Mouse (Mus musculus): ENCODE data around the gene Flt1. TPM values are rescaled to one million over a fixed set of nuclear protein-coding genes. Genes with fewer than 3 reads are reported as not detected.

The Flt1 gene
- polyA plus RNA-seq (2015; fragmentation: Nextera tagmentation; extraction: Ambion mirVana): 13.6 and 14.0 TPM in 2 replicates

DNA sequence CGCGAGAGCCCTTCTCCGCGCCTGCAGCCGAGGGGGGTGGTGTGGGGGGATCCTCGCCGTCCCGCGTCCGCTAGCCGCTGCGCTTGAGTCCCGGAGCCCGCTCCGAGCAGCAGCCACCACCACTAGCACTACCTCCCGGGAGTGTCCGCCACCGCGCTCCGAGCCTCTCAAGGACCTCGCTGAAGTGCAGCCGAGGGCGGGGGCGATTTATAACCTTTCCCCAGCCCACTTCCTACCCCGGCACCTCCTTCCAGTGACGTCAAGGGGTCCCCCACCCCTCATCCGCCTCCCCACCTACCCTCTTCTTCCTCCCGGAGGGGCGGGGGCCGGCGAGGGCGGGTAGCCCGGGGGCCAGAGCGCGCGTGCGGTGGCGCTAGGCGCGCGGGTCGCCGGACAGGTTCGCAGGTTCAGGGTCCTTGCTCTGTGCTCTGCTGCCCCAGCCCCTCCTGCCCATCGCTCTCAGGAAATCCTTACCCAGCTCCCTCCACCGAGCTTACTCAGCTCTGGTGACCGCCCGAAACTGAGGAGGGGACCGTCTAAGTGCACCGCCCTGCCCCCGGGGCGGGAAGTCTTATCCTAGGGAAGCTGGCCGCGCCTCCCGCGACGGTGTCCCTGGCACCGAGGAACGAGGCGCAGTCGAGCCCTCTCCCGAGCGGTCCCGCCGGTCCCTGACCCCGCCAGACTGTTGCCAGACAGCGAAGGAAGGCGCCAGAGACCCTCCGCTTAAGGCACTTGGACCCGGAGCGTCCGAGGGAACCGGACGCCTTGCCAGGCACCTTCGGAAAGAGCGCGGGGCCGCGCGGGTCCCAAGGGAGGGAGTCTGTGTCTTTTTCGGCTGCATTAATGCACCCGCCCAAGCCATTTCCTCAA is at the start of gene Flt1:
Flt1 (minus strand) TSS at position 181 of the 870 bp plus-strand sequence.
- H3K4me1 ChIP-seq (ENCODE audit: control insufficient read depth, insufficient read depth, low read length): peaks cover 19% of the 10 kb centered on the region
- ATAC-seq: 0 out of 2 replicates have a peak, but pooled peaks have one; percentile 28
- H3K9ac ChIP-seq (ENCODE audit: low read depth, low read length): peak within 1 kb of the TSS; percentile 53; the same call in 1 of the 2 replicates
- no peaks in the 10 kb centered on the region for H3K36me3 ChIP-seq (ENCODE audit: control insufficient read depth, insufficient read depth, low read length)
- WGBS: under 1% methylated on average over 70 of the region's 82 CpGs
- peaks cover 58% of the 10 kb centered on the region for H3K27me3 ChIP-seq (ENCODE audit: control insufficient read depth, insufficient read depth, low read depth, low read length)
- peak within 1 kb of the TSS; percentile 40 for H3K4me3 ChIP-seq (ENCODE audit: low read depth, low read length)
- peak within 1 kb of the TSS; percentile 69 for H3K4me2 ChIP-seq (ENCODE audit: low read length)
- peak within 1 kb of the TSS; percentile 47 for H3K27ac ChIP-seq (ENCODE audit: low read length)
- no peaks in the 10 kb centered on the region for H3K9me3 ChIP-seq (replicated peaks; ENCODE audit: control insufficient read depth, low read length, poor library complexity, severe bottlenecking)

DNA sequence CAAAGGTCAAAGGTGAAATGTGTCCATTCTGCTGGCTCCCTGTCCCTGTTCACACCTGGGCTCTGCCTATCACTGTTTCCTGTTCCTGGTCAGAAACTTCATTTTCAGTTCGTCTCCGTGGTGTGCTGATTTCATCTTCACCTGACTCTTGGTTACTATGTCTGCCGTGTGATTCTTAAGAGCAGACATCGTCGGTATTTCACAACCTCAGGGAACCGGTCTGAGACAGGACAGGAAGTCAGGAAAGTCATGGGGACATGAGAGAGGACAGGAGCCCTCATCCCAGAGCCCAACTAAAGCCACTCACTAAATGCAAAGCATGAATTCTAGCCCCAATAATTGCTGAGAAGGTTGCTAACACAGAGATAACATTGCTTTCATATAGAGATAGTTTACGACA is 49.4 kb upstream of the Flt1 start:
- no peak overlapping the region for H3K4me2 ChIP-seq (ENCODE audit: low read length)
- H3K9me3 ChIP-seq (replicated peaks; ENCODE audit: control insufficient read depth, low read length, poor library complexity, severe bottlenecking): no peaks in the 10 kb centered on the region
- no peaks in the 10 kb centered on the region for H3K36me3 ChIP-seq (ENCODE audit: control insufficient read depth, insufficient read depth, low read length)
- no peak for ATAC-seq
- H3K27me3 ChIP-seq (ENCODE audit: control insufficient read depth, insufficient read depth, low read depth, low read length): no peaks in the 10 kb centered on the region
- no peak overlapping the region for H3K9ac ChIP-seq (ENCODE audit: low read depth, low read length)
- H3K27ac ChIP-seq (ENCODE audit: low read length): no peak overlapping the region
- WGBS: 91% methylated on average over 7 of the region's 7 CpGs
- no peak overlapping the region for H3K4me3 ChIP-seq (ENCODE audit: low read depth, low read length)
- no peaks in the 10 kb centered on the region for H3K4me1 ChIP-seq (ENCODE audit: control insufficient read depth, insufficient read depth, low read length)

- Histone ChIP-seq H3K27me3 (ENCODE audit: control insufficient read depth, insufficient read depth, low read depth, low read length) (no peaks in the 10 kb centered on the region), H3K4me3 (ENCODE audit: low read depth, low read length) (no peak overlapping the region), H3K27ac (ENCODE audit: low read length) (no peak overlapping the region), H3K4me2 (ENCODE audit: low read length) (no peak overlapping the region), H3K9me3 (replicated peaks; ENCODE audit: control insufficient read depth, low read length, poor library complexity, severe bottlenecking) (no peaks in the 10 kb centered on the region), H3K4me1 (ENCODE audit: control insufficient read depth, insufficient read depth, low read length) (no peaks in the 10 kb centered on the region), H3K36me3 (ENCODE audit: control insufficient read depth, insufficient read depth, low read length) (no peaks in the 10 kb centered on the region), H3K9ac (ENCODE audit: low read depth, low read length) (no peak overlapping the region)
- whole genome bisulfite sequencing: 84% methylated on average over 6 of the region's 6 CpGs
- ATAC-seq: no peak
Observed at GRCm38 (mm10) chr5:147769918-147770317, 44.1 kb upstream of the Flt1 start.

GRCm38 (mm10) chr5:147764061-147764460 is 38.2 kb upstream of the Flt1 start:
- H3K9me3 ChIP-seq (replicated peaks; ENCODE audit: control insufficient read depth, low read length, poor library complexity, severe bottlenecking): no peaks in the 10 kb centered on the region
- no peaks in the 10 kb centered on the region for H3K27me3 ChIP-seq (ENCODE audit: control insufficient read depth, insufficient read depth, low read depth, low read length)
- 81% methylated on average over 4 of the region's 4 CpGs for WGBS
- no peak overlapping the region for H3K27ac ChIP-seq (ENCODE audit: low read length)
- H3K4me3 ChIP-seq (ENCODE audit: low read depth, low read length): no peak overlapping the region
- H3K4me2 ChIP-seq (ENCODE audit: low read length): no peak overlapping the region
- H3K4me1 ChIP-seq (ENCODE audit: control insufficient read depth, insufficient read depth, low read length): no peaks in the 10 kb centered on the region
- no peak for ATAC-seq
- no peaks in the 10 kb centered on the region for H3K36me3 ChIP-seq (ENCODE audit: control insufficient read depth, insufficient read depth, low read length)
- H3K9ac ChIP-seq (ENCODE audit: low read depth, low read length): no peak overlapping the region

DNA sequence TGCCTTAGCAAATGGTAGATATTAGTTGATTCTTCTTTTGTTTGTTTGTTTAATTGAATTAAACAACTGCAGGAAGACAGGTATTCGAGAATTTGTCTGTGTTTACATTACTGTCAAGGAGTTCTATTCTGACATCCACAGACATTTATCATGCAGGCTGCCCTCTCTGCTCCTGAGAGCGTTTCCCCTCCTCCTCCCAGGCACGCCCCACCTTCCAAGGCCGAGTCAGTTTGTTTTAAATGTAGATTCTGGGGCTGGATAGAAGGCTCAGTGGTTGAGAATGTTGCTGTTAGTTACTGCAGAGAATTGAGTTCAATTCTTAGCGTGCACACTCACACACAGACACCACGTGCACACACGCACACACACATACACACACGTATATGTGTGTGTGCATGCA is 36.2 kb upstream of the Flt1 start:
- Histone ChIP-seq H3K4me1 (ENCODE audit: control insufficient read depth, insufficient read depth, low read length) (no peaks in the 10 kb centered on the region), H3K9me3 (replicated peaks; ENCODE audit: control insufficient read depth, low read length, poor library complexity, severe bottlenecking) (no peaks in the 10 kb centered on the region), H3K27ac (ENCODE audit: low read length) (no peak overlapping the region), H3K36me3 (ENCODE audit: control insufficient read depth, insufficient read depth, low read length) (no peaks in the 10 kb centered on the region), H3K27me3 (ENCODE audit: control insufficient read depth, insufficient read depth, low read depth, low read length) (no peaks in the 10 kb centered on the region), H3K4me3 (ENCODE audit: low read depth, low read length) (no peak overlapping the region), H3K4me2 (ENCODE audit: low read length) (no peak overlapping the region), H3K9ac (ENCODE audit: low read depth, low read length) (no peak overlapping the region)
- 24% methylated on average over 8 of the region's 8 CpGs for WGBS
- ATAC-seq: no peak

GRCm38 (mm10) chr5:147761275-147761674 is 35.5 kb upstream of the Flt1 start:
- no peak overlapping the region for H3K27ac ChIP-seq (ENCODE audit: low read length)
- no peak overlapping the region for H3K4me3 ChIP-seq (ENCODE audit: low read depth, low read length)
- no peak for ATAC-seq
- no peak overlapping the region for H3K4me2 ChIP-seq (ENCODE audit: low read length)
- no peaks in the 10 kb centered on the region for H3K27me3 ChIP-seq (ENCODE audit: control insufficient read depth, insufficient read depth, low read depth, low read length)
- H3K4me1 ChIP-seq (ENCODE audit: control insufficient read depth, insufficient read depth, low read length): no peaks in the 10 kb centered on the region
- 3% methylated on average over 9 of the region's 9 CpGs for WGBS
- H3K9me3 ChIP-seq (replicated peaks; ENCODE audit: control insufficient read depth, low read length, poor library complexity, severe bottlenecking): no peaks in the 10 kb centered on the region
- no peak overlapping the region for H3K9ac ChIP-seq (ENCODE audit: low read depth, low read length)
- no peaks in the 10 kb centered on the region for H3K36me3 ChIP-seq (ENCODE audit: control insufficient read depth, insufficient read depth, low read length)

GRCm38 (mm10) chr5:147758640-147759319 is 33.0 kb upstream of the Flt1 start:
- no peak overlapping the region for H3K4me3 ChIP-seq (ENCODE audit: low read depth, low read length)
- WGBS: 80% methylated on average over 9 of the region's 9 CpGs
- no peaks in the 10 kb centered on the region for H3K4me1 ChIP-seq (ENCODE audit: control insufficient read depth, insufficient read depth, low read length)
- peaks cover 3% of the 10 kb centered on the region for H3K27me3 ChIP-seq (ENCODE audit: control insufficient read depth, insufficient read depth, low read depth, low read length)
- ATAC-seq: no peak
- no peak overlapping the region for H3K4me2 ChIP-seq (ENCODE audit: low read length)
- no peak overlapping the region for H3K9ac ChIP-seq (ENCODE audit: low read depth, low read length)
- H3K27ac ChIP-seq (ENCODE audit: low read length): no peak overlapping the region
- H3K9me3 ChIP-seq (replicated peaks; ENCODE audit: control insufficient read depth, low read length, poor library complexity, severe bottlenecking): no peaks in the 10 kb centered on the region
- H3K36me3 ChIP-seq (ENCODE audit: control insufficient read depth, insufficient read depth, low read length): no peaks in the 10 kb centered on the region

- no peak overlapping the region for H3K9ac ChIP-seq (ENCODE audit: low read depth, low read length)
- no peak for ATAC-seq
- 68% methylated on average over 12 of the region's 12 CpGs for WGBS
- no peaks in the 10 kb centered on the region for H3K9me3 ChIP-seq (replicated peaks; ENCODE audit: control insufficient read depth, low read length, poor library complexity, severe bottlenecking)
- peaks cover 6% of the 10 kb centered on the region for H3K27me3 ChIP-seq (ENCODE audit: control insufficient read depth, insufficient read depth, low read depth, low read length)
- no peak overlapping the region for H3K4me2 ChIP-seq (ENCODE audit: low read length)
- H3K27ac ChIP-seq (ENCODE audit: low read length): no peak overlapping the region
- no peaks in the 10 kb centered on the region; the same call in 1 of the 2 replicates for H3K4me1 ChIP-seq (ENCODE audit: control insufficient read depth, insufficient read depth, low read length)
- no peaks in the 10 kb centered on the region for H3K36me3 ChIP-seq (ENCODE audit: control insufficient read depth, insufficient read depth, low read length)
- no peak overlapping the region for H3K4me3 ChIP-seq (ENCODE audit: low read depth, low read length)
Observed at GRCm38 (mm10) chr5:147757832-147758587, 32.2 kb upstream of the Flt1 start.

Measured in midbrain, embryonic 16.5 days (tissue).